Mouse (Mus musculus) Patski (cell line): ENCODE measurements around the gene Trim38. TPM values are rescaled to one million over a fixed set of nuclear protein-coding genes. Genes with fewer than 3 reads are reported as not detected.
"Not testable (repeated sequence)": the region's sequence is repeated elsewhere in the genome, so short reads cannot be mapped to it uniquely, and the experiment has no call there.

Source experiments
- ATAC-seq: fragments of 100-300 bp; one replicate; pipeline ENCODE4 v1.8.0; 2021
- CTCF ChIA-PET: fragments of 350-600 bp; sonication (Branson Sonifier 250); formaldehyde crosslinking; loops from one replicate; lab custom pipeline; 2022; ENCODE audit warnings: inconsistent platforms; lab: Charles Lee
- POLR2A ChIA-PET: fragments of 350-600 bp; sonication (Branson Sonifier 250); formaldehyde crosslinking; loops from one replicate; lab custom pipeline; 2022; ENCODE audit warnings: antibody characterized with exemption, inconsistent platforms; lab: Charles Lee
- DNase-seq: peaks from one replicate; pipeline ENCODE4 v3.0.0-alpha.2; 2011; ENCODE audit warnings: low read depth, low spot score
- H3K27me3 ChIP-seq: fragments of 371-371 bp; one replicate; pipeline ENCODE4 v1.5.1; 2021
- CTCF ChIP-seq: fragments of 100-300 bp; IDR thresholded peaks from one replicate; pipeline ENCODE4 v1.5.1; 2021
- in situ Hi-C: fragments of 300-500 bp; cut with MboI; formaldehyde crosslinking; loops from 3 replicates; pipeline ENCODE4 v1.11.1; 2018; ENCODE audit warnings: low pct_unique_long_range_greater_than_20kb, mixed read lengths
- polyA plus RNA-seq: library from polyadenylated mRNA; unstranded; gene quantifications from one replicate; pipeline ENCODE4 v1.2.3, GENCODE M21; 2021

Trim38 gene
- not detected for polyA plus RNA-seq

GRCm38 (mm10) chr13:23769613-23770012, at the start of gene Trim38:
TSS of gene Trim38 (plus strand) at chr13:23769913.
- POLR2A ChIA-PET, DNase-seq, CTCF ChIA-PET, H3K27me3 ChIP-seq, ATAC-seq: not testable (repeated sequence)
- in situ Hi-C loops: loop anchor here (25.0 kb wide), 1 partner anchor 1982 kb away; the partner anchor contains the start of genes Hist1h1b, Hist1h2an, Hist1h2bp and Hist1h3i

GRCm38 (mm10) chr13:23724239-23724638, 45.5 kb upstream of the Trim38 start:
- ATAC-seq (no peak), DNase-seq (no peak)
- CTCF ChIA-PET: interaction anchor here (0.8 to 1.1 kb wide), 2 partner anchors 10 to 12 kb away, joined by 3 read pairs; no protein-coding TSS in a partner anchor
- POLR2A ChIA-PET: no interaction called here
- TF ChIP-seq CTCF: no peak
- no peaks in the 10 kb centered on the region for H3K27me3 ChIP-seq
- in situ Hi-C loops: no loop called here

GRCm38 (mm10) chr13:23725213-23725612, 44.5 kb upstream of the Trim38 start:
- ChIA-PET POLR2A (no interaction called here), CTCF (interaction anchor here (1.0 kb wide), 1 partner anchor 23 kb away, joined by 3 read pairs; no protein-coding TSS in a partner anchor)
- no peak for TF ChIP-seq CTCF
- DNase-seq: no peak
- H3K27me3 ChIP-seq: no peaks in the 10 kb centered on the region
- no peak for ATAC-seq
- in situ Hi-C loops: loop anchor here (25.0 kb wide), 1 partner anchor 288 kb away; no protein-coding TSS in a partner anchor

- no peak for TF ChIP-seq CTCF
- H3K27me3 ChIP-seq: no peaks in the 10 kb centered on the region
- ATAC-seq (no peak), DNase-seq (no peak)
- CTCF ChIA-PET: interaction anchor here (3.3 kb wide), 1 partner anchor 27 kb away, joined by 23 read pairs; no protein-coding TSS in a partner anchor
- in situ Hi-C loops: loop anchor here (25.0 kb wide), 1 partner anchor 291 kb away; no protein-coding TSS in a partner anchor
- POLR2A ChIA-PET: no interaction called here
Measured at GRCm38 (mm10) chr13:23728472-23729191, 41.1 kb upstream of the Trim38 start.

GRCm38 (mm10) chr13:23729192-23729525, 40.6 kb upstream of the Trim38 start:
- in situ Hi-C loops: loop anchor here (25.0 kb wide), 1 partner anchor 292 kb away; no protein-coding TSS in a partner anchor
- ATAC-seq (no peak), DNase-seq (no peak)
- no peak for TF ChIP-seq CTCF
- H3K27me3 ChIP-seq: no peaks in the 10 kb centered on the region
- CTCF ChIA-PET: interaction anchor here (3.3 to 4.6 kb wide), 2 partner anchors 21 to 28 kb away, joined by 21 to 23 read pairs; no protein-coding TSS in a partner anchor
- POLR2A ChIA-PET: no interaction called here

GRCm38 (mm10) chr13:23729706-23730105, 40.0 kb upstream of the Trim38 start:
- CTCF ChIA-PET: interaction anchor here (3.3 to 4.6 kb wide), 2 partner anchors 21 to 28 kb away, joined by 21 to 23 read pairs; no protein-coding TSS in a partner anchor
- in situ Hi-C loops: loop anchor here (10.0 to 25.0 kb wide), 2 partner anchors 105 to 292 kb away; partner anchors contain the start of genes Hist1h1e and Hist1h2be
- POLR2A ChIA-PET: interaction anchor here (0.7 to 0.8 kb wide), 2 partner anchors 17 to 40 kb away, joined by 3 read pairs; no protein-coding TSS in a partner anchor
- H3K27me3 ChIP-seq: no peaks in the 10 kb centered on the region
- no peak for DNase-seq
- TF ChIP-seq CTCF: no peak
- no peak for ATAC-seq

GRCm38 (mm10) chr13:23730479-23730878, 39.2 kb upstream of the Trim38 start:
- CTCF ChIA-PET: interaction anchor here (3.3 to 4.6 kb wide), 2 partner anchors 22 to 29 kb away, joined by 21 to 23 read pairs; no protein-coding TSS in a partner anchor
- TF ChIP-seq CTCF: no peak
- peak; percentile 91 for DNase-seq
- POLR2A ChIA-PET: interaction anchor here (0.6 to 1.2 kb wide), 3 partner anchors 30 to 41 kb away, joined by 3 to 4 read pairs (median 3); no protein-coding TSS in a partner anchor
- peak; percentile 82 for ATAC-seq
- no peaks in the 10 kb centered on the region for H3K27me3 ChIP-seq
- in situ Hi-C loops: loop anchor here (10.0 to 25.0 kb wide), 2 partner anchors 106 to 293 kb away; partner anchors contain the start of genes Hist1h1e and Hist1h2be

GRCm38 (mm10) chr13:23732156-23732804, 37.4 kb upstream of the Trim38 start:
- ChIA-PET CTCF (interaction anchor here (0.9 to 15.1 kb wide), 4 partner anchors 21 to 49 kb away, joined by 3 to 137 read pairs (median 12); partner anchors contain the start of genes Hist1h2ac, Hist1h2bc and Hist1h4c), POLR2A (interaction anchor here (3.5 kb wide), 1 partner anchor 31 kb away, joined by 12 read pairs; no protein-coding TSS in a partner anchor)
- H3K27me3 ChIP-seq: no peaks in the 10 kb centered on the region
- peak; percentile 81 for TF ChIP-seq CTCF
- in situ Hi-C loops: loop anchor here (10.0 to 25.0 kb wide), 2 partner anchors 107 to 295 kb away; partner anchors contain the start of genes Hist1h1e and Hist1h2be
- no peak for ATAC-seq
- DNase-seq: no peak

GRCm38 (mm10) chr13:23737091-23737490, 32.6 kb upstream of the Trim38 start:
- ATAC-seq (no peak), DNase-seq (no peak)
- H3K27me3 ChIP-seq: no peaks in the 10 kb centered on the region
- no peak for TF ChIP-seq CTCF
- CTCF ChIA-PET: interaction anchor here (1.0 to 15.1 kb wide), 5 partner anchors 10 to 37 kb away, joined by 3 to 137 read pairs (median 4); partner anchors contain the start of gene Hist1h4c
- in situ Hi-C loops: loop anchor here (10.0 to 25.0 kb wide), 2 partner anchors 112 to 300 kb away; partner anchors contain the start of genes Hist1h1e and Hist1h2be
- POLR2A ChIA-PET: interaction anchor here (0.7 kb wide), 1 partner anchor 53 kb away, joined by 3 read pairs; the partner anchor contains the start of gene Hist1h2bc
